Mouse (Mus musculus): ENCODE measurements around the gene Tusc2. TPM values are rescaled to one million over a fixed set of nuclear protein-coding genes. Genes with fewer than 3 reads are reported as not detected.
A peak's percentile ranks its signal among the peaks of the same experiment; 100 is the strongest.

Tusc2 gene
- total RNA-seq, 2 experiments from 2014 or later = 45.2 to 52.5 TPM

GRCm38 (mm10) chr9:107587833-107588639 lies 25.0 kb downstream of the Tusc2 start:
- DNase-seq = peak; percentile 62 to 75

- no peak for DNase-seq
Measured at GRCm38 (mm10) chr9:107590058-107590772, 27.2 kb downstream of the Tusc2 start.

- no peak for DNase-seq
Measured at GRCm38 (mm10) chr9:107590773-107591060, 27.7 kb downstream of the Tusc2 start.

GRCm38 (mm10) chr9:107593101-107593976 lies 30.3 kb downstream of the Tusc2 start:
- no peak for DNase-seq

- no peak for DNase-seq
Measured at GRCm38 (mm10) chr9:107594281-107595062, 31.4 kb downstream of the Tusc2 start.

- DNase-seq = peak in 1 of 2 experiments; percentile 41
Measured at GRCm38 (mm10) chr9:107596619-107597569, 33.8 kb downstream of the Tusc2 start.

GRCm38 (mm10) chr9:107598385-107598784 lies 35.3 kb downstream of the Tusc2 start:
- DNase-seq = no peak

GRCm38 (mm10) chr9:107599433-107599832 lies 36.4 kb downstream of the Tusc2 start:
- no peak for DNase-seq

- DNase-seq = no peak
Measured at GRCm38 (mm10) chr9:107599842-107600241, 36.8 kb downstream of the Tusc2 start.

GRCm38 (mm10) chr9:107600745-107601144 lies 37.7 kb downstream of the Tusc2 start:
- DNase-seq = no peak

- DNase-seq = no peak
Measured at GRCm38 (mm10) chr9:107601275-107601674, 38.2 kb downstream of the Tusc2 start.

GRCm38 (mm10) chr9:107602068-107602648 lies 39.1 kb downstream of the Tusc2 start:
- DNase-seq = peak; percentile 93 to 94

GRCm38 (mm10) chr9:107603251-107603650 lies 40.2 kb downstream of the Tusc2 start:
- DNase-seq = no peak

- peak; percentile 61 to 65 for DNase-seq
Measured at GRCm38 (mm10) chr9:107605041-107605661, 42.1 kb downstream of the Tusc2 start.

GRCm38 (mm10) chr9:107606591-107606990 lies 43.5 kb downstream of the Tusc2 start:
- no peak for DNase-seq

GRCm38 (mm10) chr9:107607036-107607435 lies 44.0 kb downstream of the Tusc2 start:
- DNase-seq = no peak

GRCm38 (mm10) chr9:107607653-107608245 lies 44.7 kb downstream of the Tusc2 start:
- no peak for DNase-seq

- peak in 1 of 2 experiments; percentile 55 for DNase-seq
Measured at GRCm38 (mm10) chr9:107608741-107609432, 45.8 kb downstream of the Tusc2 start, which contains the start of gene Sema3b. Gene Sema3b (minus strand): TSS chr9:107609229.

Measured in adrenal gland, postnatal 36 days (tissue).